Mouse (Mus musculus): ENCODE data around the gene Syt1.
A peak's percentile ranks its signal among the peaks of the same experiment; 100 is the strongest.

The Syt1 gene

DNA sequence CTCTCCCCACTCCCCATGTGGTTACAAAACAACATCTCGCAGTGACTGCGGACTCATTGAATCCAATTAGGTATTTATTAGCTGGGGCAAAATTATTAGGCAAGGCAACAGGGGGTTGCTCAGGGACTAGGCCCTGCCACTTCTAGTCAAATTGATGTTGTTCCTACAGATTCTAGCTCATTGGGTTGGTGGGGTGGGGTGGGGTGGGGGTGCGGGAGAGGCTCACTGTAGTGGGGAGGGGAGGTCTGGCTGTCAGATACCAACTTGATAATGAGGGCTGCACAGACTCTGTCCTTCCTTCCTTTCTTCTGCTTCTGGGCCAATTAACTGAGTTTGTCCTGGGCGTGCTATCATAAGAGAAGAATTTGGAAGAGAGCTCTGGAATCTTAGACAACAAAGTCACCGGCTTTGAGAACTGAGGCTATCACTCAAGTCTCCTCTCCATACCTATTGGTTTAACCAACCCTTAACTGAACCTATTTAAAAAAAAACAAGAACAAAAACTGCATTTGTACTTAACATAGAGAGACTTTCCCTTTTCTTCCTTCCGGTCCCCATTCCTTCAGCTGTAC lies 441.1 kb downstream of the Syt1 start:
- no peak for DNase-seq

DNA sequence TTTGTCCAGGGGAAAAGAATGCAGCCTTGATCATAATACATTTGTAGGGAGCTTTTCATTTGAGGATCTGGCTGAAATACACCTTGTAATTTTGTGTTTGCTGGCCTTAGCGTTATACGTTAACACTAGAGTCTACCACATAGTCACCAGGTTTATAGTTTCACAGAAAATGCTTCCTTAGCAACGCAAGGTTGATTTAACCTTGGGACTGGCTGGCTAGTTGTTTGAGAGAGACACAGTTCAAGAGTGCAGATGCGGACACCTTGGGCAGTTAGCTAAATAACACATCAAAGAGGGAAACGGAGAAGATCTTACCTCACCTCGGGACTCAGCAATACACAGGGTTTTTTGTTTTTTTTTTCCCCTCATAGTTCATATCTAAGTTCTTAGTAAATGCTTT lies 441.9 kb downstream of the Syt1 start:
- DNase-seq = no peak

GRCm38 (mm10) chr10:108568136-108568535 lies 442.6 kb downstream of the Syt1 start:
- no peak for DNase-seq

GRCm38 (mm10) chr10:108567456-108567855 lies 443.3 kb downstream of the Syt1 start:
- no peak for DNase-seq

DNA sequence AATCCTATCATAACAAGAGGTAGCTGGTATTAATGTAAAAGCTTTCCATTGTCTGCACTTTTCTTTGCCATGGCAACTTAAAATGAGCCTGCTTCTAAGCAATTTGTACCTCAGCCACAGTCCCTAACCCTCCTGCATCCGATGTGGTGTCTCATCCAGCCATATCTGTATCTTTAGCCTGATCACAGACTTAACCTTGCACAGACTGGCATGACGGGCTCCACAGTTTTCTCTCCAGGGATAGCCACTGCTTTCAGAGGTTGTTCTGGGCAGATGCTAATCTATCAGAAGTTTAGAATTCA lies 451.2 kb downstream of the Syt1 start:
- DNase-seq = no peak

GRCm38 (mm10) chr10:108558812-108559606 lies 451.8 kb downstream of the Syt1 start:
- DNase-seq = no peak

DNA sequence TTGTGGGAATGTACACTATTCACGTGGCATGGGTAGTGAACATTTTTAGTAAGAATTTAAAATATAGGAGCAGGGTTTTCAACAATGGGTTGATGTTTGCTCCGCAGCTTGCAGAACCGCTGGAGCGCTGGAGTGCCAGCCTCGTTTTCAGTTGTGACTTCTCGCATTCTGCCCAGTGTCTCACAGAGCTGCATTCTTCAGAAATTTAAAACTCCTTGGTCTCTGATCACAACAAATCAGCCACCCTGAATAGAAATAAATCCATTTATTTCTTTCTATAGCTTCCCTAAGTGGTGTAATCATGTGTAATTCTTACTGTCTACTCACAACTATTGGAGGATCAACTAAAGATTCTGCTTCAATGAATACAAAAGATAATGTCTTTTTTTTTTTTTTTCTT lies 458.2 kb downstream of the Syt1 start:
- no peak for DNase-seq

DNA sequence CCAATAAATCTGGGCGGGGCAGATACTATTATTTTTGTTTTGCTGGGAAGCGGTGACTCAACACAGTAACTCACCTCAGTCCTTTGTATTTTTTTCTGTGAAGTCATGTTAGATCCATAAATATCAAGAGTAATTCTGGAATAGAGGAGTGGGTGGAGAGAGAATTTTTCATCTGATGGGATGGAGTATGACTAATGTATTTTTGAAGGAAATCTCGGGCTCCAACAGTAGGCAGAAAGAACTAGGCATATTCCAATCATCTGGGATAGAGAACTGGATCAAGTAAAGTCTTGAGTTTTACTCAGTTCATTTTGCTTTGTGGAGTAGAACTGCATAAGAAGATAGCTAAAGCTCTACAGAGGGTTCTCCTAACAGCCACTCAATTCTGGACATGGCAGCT lies 465.1 kb downstream of the Syt1 start:
- no peak for DNase-seq

DNA sequence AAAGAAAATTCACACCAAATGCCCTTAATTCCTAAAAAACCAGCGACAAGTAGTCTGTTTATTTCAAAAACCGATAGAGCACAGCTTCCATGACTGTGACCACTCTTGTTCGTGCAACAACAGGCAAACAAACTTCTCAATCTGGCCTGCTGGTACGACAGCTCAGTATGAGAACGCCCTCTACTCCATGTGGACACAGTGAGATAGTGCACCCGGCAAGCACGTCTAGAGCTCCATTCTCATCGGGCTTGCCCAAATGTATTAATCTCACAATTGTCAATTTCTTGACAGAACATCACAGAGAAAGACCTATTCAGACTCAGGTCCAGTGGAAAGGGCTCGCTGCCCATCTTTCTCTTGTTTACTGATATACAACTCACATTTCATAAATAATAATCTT lies 469.2 kb downstream of the Syt1 start:
- DNase-seq = no peak

DNA sequence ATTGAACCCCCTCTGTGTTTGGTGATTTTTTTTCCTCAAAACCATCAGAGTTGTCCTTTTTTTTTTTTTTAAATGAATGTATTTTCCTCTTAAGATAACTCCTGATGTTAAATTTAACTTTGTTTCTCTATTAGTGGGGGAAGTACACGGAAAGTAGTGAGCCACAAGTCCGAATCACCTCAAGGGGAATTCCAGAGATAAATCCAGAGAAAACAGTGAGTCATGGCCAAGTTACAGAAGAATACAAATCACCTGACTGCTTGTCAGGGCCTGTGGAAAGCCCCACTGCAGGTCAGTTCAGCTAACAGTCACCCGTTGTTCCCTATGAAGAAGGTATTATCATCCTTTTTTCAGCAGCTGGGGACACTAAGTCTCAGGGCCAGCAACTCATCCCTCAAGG lies 472.2 kb downstream of the Syt1 start:
- no peak for DNase-seq

GRCm38 (mm10) chr10:108537641-108538040 lies 473.1 kb downstream of the Syt1 start:
- DNase-seq = peak; percentile 60 to 67

GRCm38 (mm10) chr10:108535922-108536321 lies 474.9 kb downstream of the Syt1 start:
- no peak for DNase-seq

- DNase-seq = no peak
These were observed 476.7 kb downstream of the Syt1 start for GRCm38 (mm10) chr10:108534112-108534511.

DNA sequence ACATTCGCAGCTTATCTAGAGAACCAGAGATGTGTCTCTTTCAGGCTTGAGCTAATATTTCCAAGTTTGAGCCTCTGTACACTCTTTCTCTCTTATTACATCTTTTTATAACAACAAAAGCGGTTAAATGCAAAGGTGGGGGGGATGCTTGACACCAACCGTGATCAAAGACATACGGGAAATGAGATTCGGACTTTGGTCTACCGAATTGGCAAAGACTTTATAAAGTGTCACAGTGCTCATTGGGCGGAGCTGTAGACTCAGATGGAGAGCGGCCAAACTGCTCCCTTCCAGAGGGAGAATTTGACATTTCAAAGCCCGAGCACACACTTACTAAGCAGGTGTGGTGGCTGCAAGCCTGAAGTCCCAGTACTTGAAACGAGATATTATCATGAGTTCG lies 477.9 kb downstream of the Syt1 start:
- DNase-seq = no peak

DNA sequence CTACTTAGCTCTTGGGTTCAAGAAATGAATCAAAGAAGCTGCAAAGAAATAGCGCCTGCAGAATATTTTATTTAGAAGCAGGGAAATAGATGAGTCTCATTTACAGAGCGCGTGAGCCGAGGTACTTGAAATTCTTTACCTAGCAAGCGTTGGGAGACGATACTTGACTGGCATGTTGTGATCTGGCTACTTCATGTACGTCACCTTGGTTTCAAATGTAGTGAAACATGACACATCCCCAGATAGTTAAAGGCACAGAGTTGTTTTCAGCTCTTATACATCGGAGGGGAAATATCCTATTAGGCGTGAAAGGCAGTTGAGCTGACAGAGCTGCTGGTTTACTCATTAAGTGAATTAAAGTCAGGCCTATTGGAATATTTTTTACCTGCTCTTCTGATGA lies 478.5 kb downstream of the Syt1 start:
- DNase-seq = no peak

- peak in 1 of 2 experiments; percentile 19 for DNase-seq
These were observed 479.1 kb downstream of the Syt1 start for GRCm38 (mm10) chr10:108531641-108532040.

- peak in 1 of 2 experiments; percentile 11 for DNase-seq
These were observed 479.7 kb downstream of the Syt1 start for GRCm38 (mm10) chr10:108531111-108531510.

GRCm38 (mm10) chr10:108528338-108528737 lies 482.4 kb downstream of the Syt1 start:
- no peak for DNase-seq

- no peak for DNase-seq
These were observed 485.3 kb downstream of the Syt1 start for GRCm38 (mm10) chr10:108525506-108525905.

DNA sequence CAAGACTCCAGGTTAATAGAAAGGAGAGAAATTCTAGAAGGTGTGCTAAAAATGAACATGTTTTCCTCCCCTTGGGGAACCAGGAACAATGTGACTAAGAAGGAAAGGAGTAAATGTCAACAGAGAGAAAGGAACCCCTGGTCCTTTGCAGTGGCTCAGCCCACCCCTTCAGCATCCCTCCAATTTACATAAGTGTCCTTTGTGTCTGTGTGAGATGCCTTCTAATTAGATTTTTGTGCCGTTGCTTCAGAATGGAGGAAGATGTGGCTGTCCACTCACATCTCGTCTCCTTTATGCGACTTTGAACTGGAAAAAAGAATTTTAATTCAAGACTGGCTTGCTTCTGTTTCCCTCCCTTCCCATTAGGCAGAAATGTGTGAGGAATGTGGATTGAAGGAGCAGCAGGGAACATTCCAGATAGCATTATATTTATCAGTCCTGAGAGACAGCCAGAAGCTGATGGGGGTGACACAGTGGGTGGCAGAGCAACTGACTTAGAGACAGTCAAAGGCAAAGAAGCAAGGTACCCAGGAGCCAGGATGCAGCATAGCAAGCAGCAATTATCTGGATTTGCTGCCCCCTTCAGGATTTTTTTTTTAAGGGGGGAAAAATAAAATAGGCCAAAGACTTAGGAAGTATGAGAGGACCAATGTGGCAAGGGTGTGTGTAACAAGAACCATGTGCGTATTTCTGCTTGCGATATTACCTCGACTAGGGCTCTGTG lies 486.3 kb downstream of the Syt1 start:
- no peak for DNase-seq

- DNase-seq = no peak
These were observed 491.6 kb downstream of the Syt1 start for GRCm38 (mm10) chr10:108519156-108519555.

DNA sequence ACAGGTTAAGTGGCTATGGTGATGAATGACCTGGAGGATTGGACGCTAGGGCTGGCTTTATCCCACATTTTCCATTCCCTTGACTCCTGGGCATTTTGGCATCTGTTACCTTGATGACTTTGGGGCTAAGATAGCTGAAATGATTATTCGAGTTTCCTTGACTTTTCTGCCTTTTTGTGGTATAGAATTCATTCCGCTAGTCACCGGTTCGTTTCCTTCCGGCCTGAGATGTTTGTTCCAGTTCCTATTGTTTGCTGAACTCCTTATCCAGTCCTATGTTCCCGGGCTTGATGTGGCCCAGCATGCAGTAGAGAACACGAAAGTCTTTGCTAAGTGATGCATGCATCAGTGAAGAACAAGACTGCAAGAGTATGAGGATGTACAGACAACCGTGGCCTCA lies 493.7 kb downstream of the Syt1 start:
- no peak for DNase-seq

DNA sequence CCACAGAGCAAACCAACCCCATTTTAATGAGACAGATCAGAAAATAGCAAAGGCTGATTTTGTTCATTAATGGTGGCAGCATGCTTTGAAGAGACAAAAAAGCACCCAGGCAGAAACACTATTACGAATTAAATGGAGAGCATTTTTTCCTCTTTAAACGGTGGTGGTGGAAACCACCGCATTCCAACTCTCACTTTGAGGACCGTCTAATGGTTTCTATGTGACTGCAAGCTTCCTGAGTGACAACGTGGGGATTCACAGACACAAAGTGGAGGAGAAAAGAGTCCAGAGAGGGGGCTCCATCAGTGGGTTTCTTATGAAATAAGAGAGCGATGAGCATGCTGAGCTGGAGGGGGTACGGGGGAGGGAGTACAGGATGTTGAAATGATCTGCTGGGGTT lies 496.1 kb downstream of the Syt1 start:
- no peak for DNase-seq

DNA sequence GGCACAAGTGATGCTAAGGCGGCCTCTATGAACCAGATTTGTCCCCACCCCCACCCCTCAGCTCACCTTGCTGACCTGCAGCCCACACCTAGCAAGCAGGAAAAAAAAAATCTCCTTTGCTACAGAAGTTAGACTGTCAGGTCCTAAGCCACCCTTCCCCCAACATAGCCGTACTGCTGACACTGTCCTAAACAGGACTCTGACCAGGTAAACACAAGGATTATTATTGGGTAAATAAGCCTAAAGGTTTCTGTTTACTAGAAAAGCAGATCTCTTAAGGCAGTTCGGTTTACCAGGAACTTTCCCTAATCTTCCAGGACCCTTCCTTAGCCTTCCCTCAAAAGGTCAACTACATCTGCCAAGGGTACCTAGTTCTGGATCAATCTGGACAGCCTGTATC lies 501.2 kb downstream of the Syt1 start:
- DNase-seq = no peak
